Mouse (Mus musculus) lung, postnatal 14 days (tissue): ENCODE results near the gene Stx6.
A peak's percentile ranks its signal among the peaks of the same experiment; 100 is the strongest.

ENCODE experiments used
- DNase-seq: peaks from one replicate; pipeline ENCODE4 v3.0.0; 2021

Stx6 gene

GRCm38 (mm10) chr1:155236306-155237024 is 78.0 kb downstream of the Stx6 start:
- no peak for DNase-seq

- DNase-seq = no peak
These were observed 78.9 kb downstream of the Stx6 start for GRCm38 (mm10) chr1:155237390-155237789.

- no peak for DNase-seq
These were observed 79.6 kb downstream of the Stx6 start for GRCm38 (mm10) chr1:155238126-155238525.

GRCm38 (mm10) chr1:155239169-155239568 is 80.7 kb downstream of the Stx6 start:
- DNase-seq = no peak

GRCm38 (mm10) chr1:155239962-155240717 is 81.6 kb downstream of the Stx6 start:
- no peak for DNase-seq

- DNase-seq = no peak
These were observed 83.4 kb downstream of the Stx6 start for GRCm38 (mm10) chr1:155241701-155242487.

GRCm38 (mm10) chr1:155242488-155242745 is 83.9 kb downstream of the Stx6 start:
- no peak for DNase-seq

- peak; percentile 58 for DNase-seq
These were observed 85.6 kb downstream of the Stx6 start, which contains the start of gene BC034090 for GRCm38 (mm10) chr1:155243797-155244770. Gene BC034090 (minus strand): TSS chr1:155244444.

- DNase-seq = peak; percentile 21
These were observed 86.3 kb downstream of the Stx6 start for GRCm38 (mm10) chr1:155244771-155245211.

GRCm38 (mm10) chr1:155245516-155245915 is 87.0 kb downstream of the Stx6 start:
- DNase-seq = no peak

GRCm38 (mm10) chr1:155247441-155247840 is 88.9 kb downstream of the Stx6 start:
- no peak for DNase-seq

GRCm38 (mm10) chr1:155248041-155248440 is 89.5 kb downstream of the Stx6 start:
- no peak for DNase-seq

GRCm38 (mm10) chr1:155249896-155250295 is 91.4 kb downstream of the Stx6 start:
- no peak for DNase-seq

- DNase-seq = no peak
These were observed 92.1 kb downstream of the Stx6 start for GRCm38 (mm10) chr1:155250531-155251135.

- no peak for DNase-seq
These were observed 93.1 kb downstream of the Stx6 start for GRCm38 (mm10) chr1:155251596-155251995.

GRCm38 (mm10) chr1:155252631-155253121 is 94.2 kb downstream of the Stx6 start:
- no peak for DNase-seq

- no peak for DNase-seq
These were observed 94.6 kb downstream of the Stx6 start for GRCm38 (mm10) chr1:155253126-155253525.

- DNase-seq = no peak
These were observed 95.8 kb downstream of the Stx6 start for GRCm38 (mm10) chr1:155254309-155254708.
